8 mouse cellular contexts compared by ENCODE assay signal in the genomic region with DNA sequence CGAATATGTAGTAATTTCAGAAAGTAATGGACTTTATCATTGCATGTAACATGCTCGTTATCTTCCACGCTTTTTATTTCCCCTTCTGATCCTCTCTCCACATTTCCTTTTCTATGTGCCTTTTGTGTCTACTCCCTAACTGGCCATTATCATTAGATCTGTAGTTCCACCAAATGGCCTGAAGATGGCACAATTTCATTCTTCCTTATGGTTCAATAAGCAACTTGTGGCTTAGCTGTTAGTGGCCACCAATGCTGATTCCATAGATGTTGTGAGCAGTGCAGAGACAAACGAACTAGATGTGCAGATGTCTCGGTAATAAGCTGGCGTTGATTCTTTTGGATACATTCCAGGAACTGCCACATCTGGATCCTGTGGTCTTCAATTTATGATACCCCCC.
A peak's percentile ranks its signal among the peaks of the same experiment; 100 is the strongest.
DNase-seq lines count a peak whose midpoint lies in the region; ATAC-seq and TF ChIP-seq lines count a peak whose summit lies in the region.

No protein-coding gene starts in this region.

- peak; percentile 78 for TF ChIP-seq CTCF in heart, adult 2 months (IDR thresholded peaks at IDR 0.05)
- TF ChIP-seq CTCF in midbrain, postnatal 0 days (IDR thresholded peaks at IDR 0.05), result peak; percentile 76

- no peak overlapping the region for H3K4me3 ChIP-seq in heart, adult 2 months
- no peak overlapping the region for H3K4me3 ChIP-seq in midbrain, postnatal 0 days (ENCODE audit: low read depth, low read length)
- H3K4me3 ChIP-seq in midbrain, embryonic 16.5 days (ENCODE audit: low read depth, low read length), result no peak overlapping the region

- no peak for TF ChIP-seq EP300 in heart, adult 2 months (IDR thresholded peaks at IDR 0.05; ENCODE audit: insufficient read depth, low read depth, low read length)

- no peak for ATAC-seq in midbrain, postnatal 0 days (ENCODE audit: low FRiP score)
- no peak for ATAC-seq in midbrain, embryonic 16.5 days
- ATAC-seq in erythroid progenitor cell, adult 5-6 weeks (replicated peaks; ENCODE audit: low FRiP score, poor library complexity, severe bottlenecking), result no peak

- no peaks in the 10 kb centered on the region for H3K36me3 ChIP-seq in heart, adult 2 months (ENCODE audit: control insufficient read depth, insufficient read depth, low read length)
- H3K36me3 ChIP-seq in midbrain, postnatal 0 days (ENCODE audit: insufficient read depth, low read length), result no peaks in the 10 kb centered on the region
- H3K36me3 ChIP-seq in midbrain, embryonic 16.5 days (ENCODE audit: control insufficient read depth, insufficient read depth, low read length), result no peaks in the 10 kb centered on the region

- H3K4me2 ChIP-seq in midbrain, postnatal 0 days (ENCODE audit: low read depth, low read length, poor library complexity, severe bottlenecking), result no peak overlapping the region
- no peak overlapping the region for H3K4me2 ChIP-seq in midbrain, embryonic 16.5 days (ENCODE audit: low read length)

- peaks cover 2% of the 10 kb centered on the region for H3K4me1 ChIP-seq in heart, adult 2 months (ENCODE audit: control insufficient read depth, insufficient read depth, low read length)
- H3K4me1 ChIP-seq in midbrain, postnatal 0 days (ENCODE audit: insufficient read depth, low read length), result no peaks in the 10 kb centered on the region
- peaks cover 2% of the 10 kb centered on the region; the same call in 1 of the 2 replicates for H3K4me1 ChIP-seq in midbrain, embryonic 16.5 days (ENCODE audit: control insufficient read depth, insufficient read depth, low read length)

- H3K9ac ChIP-seq in heart, adult 2 months (ENCODE audit: low read depth, low read length), result no peak overlapping the region
- H3K9ac ChIP-seq in midbrain, postnatal 0 days (replicated peaks; ENCODE audit: low read length, poor library complexity, severe bottlenecking), result no peak overlapping the region
- no peak overlapping the region for H3K9ac ChIP-seq in midbrain, embryonic 16.5 days (ENCODE audit: low read depth, low read length)

- no peak overlapping the region for H3K27ac ChIP-seq in heart, adult 2 months
- H3K27ac ChIP-seq in midbrain, postnatal 0 days (ENCODE audit: low read depth, low read length), result no peak overlapping the region
- H3K27ac ChIP-seq in midbrain, embryonic 16.5 days (ENCODE audit: low read length), result no peak overlapping the region

- 56% methylated on average over 6 of the region's 6 CpGs for WGBS in heart, adult 2 months
- 70% methylated on average over 6 of the region's 6 CpGs for WGBS in midbrain, postnatal 0 days
- WGBS in midbrain, embryonic 16.5 days, result 62% methylated on average over 6 of the region's 6 CpGs

- no peaks in the 10 kb centered on the region for H3K9me3 ChIP-seq in midbrain, postnatal 0 days (ENCODE audit: low read length)
- H3K9me3 ChIP-seq in midbrain, embryonic 16.5 days (replicated peaks; ENCODE audit: control insufficient read depth, low read length, poor library complexity, severe bottlenecking), result no peaks in the 10 kb centered on the region

- TF ChIP-seq POLR2A in heart, adult 2 months (IDR thresholded peaks at IDR 0.05; ENCODE audit: insufficient read depth, low read depth, low read length), result no peak

- H3K79me2 ChIP-seq in heart, adult 2 months (replicated peaks; ENCODE audit: control insufficient read depth, insufficient read depth, low read length), result no peaks in the 10 kb centered on the region

- no peaks in the 10 kb centered on the region for H3K27me3 ChIP-seq in heart, adult 2 months (ENCODE audit: control insufficient read depth, insufficient read depth, low read length)
- no peaks in the 10 kb centered on the region for H3K27me3 ChIP-seq in midbrain, postnatal 0 days (ENCODE audit: insufficient read depth, low read length)
- H3K27me3 ChIP-seq in midbrain, embryonic 16.5 days (ENCODE audit: control insufficient read depth, insufficient read depth, low read depth, low read length), result no peaks in the 10 kb centered on the region

- intact Hi-C loops in heart, adult 2 months (cut with DNase I), result loop anchor here (1.0 to 10.0 kb wide), 6 partner anchors 304 to 1134 kb away; no protein-coding TSS in a partner anchor

- no peak for DNase-seq in heart, adult 2 months
- no peak for DNase-seq in heart, adult 11 months
- peak; percentile 89 for DNase-seq in midbrain, postnatal 0 days (ENCODE audit: low spot score)
- DNase-seq in cerebellum, adult 9-11 months, result peak; percentile 34
- peak; percentile 45 for DNase-seq in lung, postnatal 10 days
- DNase-seq in natural killer cell, adult 2 months (ENCODE audit: low spot score in 2 of 2), result no peak

Comparison
In these comparisons a context has a peak if more than half of its experiments do, and no peak if none do; other contexts are left out.
1. DNase-seq: peak in midbrain, postnatal 0 days (single experiment), cerebellum, adult 9-11 months (single experiment) and lung, postnatal 10 days (single experiment); none in heart, adult 2 months (0 of 2), heart, adult 11 months (single experiment) and natural killer cell, adult 2 months (0 of 2).